Mouse (Mus musculus) testis, postnatal 14 days (tissue): ENCODE measurements around the gene Rph3al.

Experiments
- DNase-seq: peaks from one replicate; pipeline ENCODE4 v3.0.0; 2021; ENCODE audit warnings: low spot score

Gene Rph3al

GRCm38 (mm10) chr11:75938379-75938906 lies at the start of gene Rph3al:
Rph3al (minus strand) TSS chr11:75938429.
- no peak for DNase-seq

- DNase-seq = no peak
These were observed 47.7 kb upstream of the Rph3al start for GRCm38 (mm10) chr11:75985948-75986347.

- DNase-seq = no peak
These were observed 46.4 kb upstream of the Rph3al start for GRCm38 (mm10) chr11:75984581-75984980.

GRCm38 (mm10) chr11:75983194-75983593 lies 45.0 kb upstream of the Rph3al start:
- no peak for DNase-seq

GRCm38 (mm10) chr11:75980413-75980812 lies 42.2 kb upstream of the Rph3al start:
- no peak for DNase-seq

- no peak for DNase-seq
These were observed 39.8 kb upstream of the Rph3al start for GRCm38 (mm10) chr11:75978051-75978450.

GRCm38 (mm10) chr11:75976748-75977147 lies 38.5 kb upstream of the Rph3al start:
- no peak for DNase-seq

- DNase-seq = no peak
These were observed 35.8 kb upstream of the Rph3al start for GRCm38 (mm10) chr11:75973988-75974387.

GRCm38 (mm10) chr11:75972916-75973567 lies 34.8 kb upstream of the Rph3al start:
- DNase-seq = no peak

GRCm38 (mm10) chr11:75972188-75972587 lies 34.0 kb upstream of the Rph3al start:
- no peak for DNase-seq

- DNase-seq = no peak
These were observed 32.4 kb upstream of the Rph3al start for GRCm38 (mm10) chr11:75970629-75971028.

GRCm38 (mm10) chr11:75968761-75969160 lies 30.5 kb upstream of the Rph3al start:
- DNase-seq = no peak

- DNase-seq = peak; percentile 67
These were observed 28.5 kb upstream of the Rph3al start for GRCm38 (mm10) chr11:75966401-75967372.

GRCm38 (mm10) chr11:75965674-75966400 lies 27.6 kb upstream of the Rph3al start:
- no peak for DNase-seq

- no peak for DNase-seq
These were observed 26.2 kb upstream of the Rph3al start for GRCm38 (mm10) chr11:75964476-75964730.

- DNase-seq = no peak
These were observed 25.7 kb upstream of the Rph3al start for GRCm38 (mm10) chr11:75963730-75964475.

- no peak for DNase-seq
These were observed 23.6 kb upstream of the Rph3al start for GRCm38 (mm10) chr11:75961782-75962181.

GRCm38 (mm10) chr11:75957124-75957832 lies 19.0 kb upstream of the Rph3al start:
- DNase-seq = no peak

GRCm38 (mm10) chr11:75956651-75957050 lies 18.4 kb upstream of the Rph3al start:
- DNase-seq = no peak

- no peak for DNase-seq
These were observed 16.7 kb upstream of the Rph3al start for GRCm38 (mm10) chr11:75954896-75955295.

- no peak for DNase-seq
These were observed 13.7 kb upstream of the Rph3al start for GRCm38 (mm10) chr11:75951895-75952294.
